Mouse (Mus musculus) frontal cortex, adult (tissue): ENCODE results near the gene Hoxc10.

Source experiments
- ATAC-seq: cut with Nextera tagmentation; 2 replicates; pipeline ENCODE4 v1.9.2; 2017; ENCODE audit warnings: mild to moderate bottlenecking, moderate library complexity, mixed read lengths; ENCODE audit not compliant: low TSS enrichment

Gene Hoxc10

GRCm38 (mm10) chr15:102990461-102991397 lies 24.1 kb downstream of the Hoxc10 start, which contains the start of gene Hoxc8:
TSS of gene Hoxc8 (plus strand) at chr15:102990607.
- no peak for ATAC-seq

DNA sequence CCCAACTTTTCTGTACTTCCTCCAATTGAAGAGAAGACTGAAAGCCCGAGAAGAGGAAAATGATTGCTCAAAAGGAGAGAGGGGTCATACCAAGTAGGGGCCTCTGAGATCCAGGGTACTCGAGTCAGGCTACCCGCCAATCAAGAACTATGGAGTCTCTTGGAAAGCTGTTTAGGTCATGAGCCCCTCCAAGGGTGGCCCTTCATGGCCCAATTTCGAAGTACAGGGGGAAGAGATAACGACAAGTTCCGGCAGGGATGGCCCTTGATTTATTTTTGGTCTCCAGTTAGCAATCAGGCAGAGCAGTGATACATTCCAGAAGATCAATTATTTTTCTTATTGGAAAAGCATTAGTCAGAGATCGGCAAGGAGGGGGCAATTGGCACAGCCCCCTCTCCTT lies 25.2 kb downstream of the Hoxc10 start:
- ATAC-seq: no peak

GRCm38 (mm10) chr15:102992206-102992605 lies 25.6 kb downstream of the Hoxc10 start:
- no peak for ATAC-seq

DNA sequence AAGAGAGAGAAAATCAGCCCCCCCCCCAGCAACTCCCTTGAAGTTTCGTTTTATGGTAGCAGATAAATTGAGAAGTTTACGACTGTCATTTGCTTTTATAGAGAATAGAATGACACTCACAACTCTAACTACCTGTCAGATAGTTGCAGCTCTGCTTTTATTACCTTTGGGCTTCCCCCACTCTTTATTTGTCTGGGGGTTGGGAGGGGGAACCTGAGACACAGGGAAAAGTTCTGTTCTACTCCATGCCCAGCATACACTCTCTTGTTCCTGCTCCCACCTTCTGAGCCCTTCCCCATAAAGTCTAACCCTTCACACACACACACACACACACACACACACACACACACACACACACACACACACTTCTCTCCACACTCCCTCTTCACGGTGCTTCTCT lies 26.3 kb downstream of the Hoxc10 start:
- no peak for ATAC-seq

DNA sequence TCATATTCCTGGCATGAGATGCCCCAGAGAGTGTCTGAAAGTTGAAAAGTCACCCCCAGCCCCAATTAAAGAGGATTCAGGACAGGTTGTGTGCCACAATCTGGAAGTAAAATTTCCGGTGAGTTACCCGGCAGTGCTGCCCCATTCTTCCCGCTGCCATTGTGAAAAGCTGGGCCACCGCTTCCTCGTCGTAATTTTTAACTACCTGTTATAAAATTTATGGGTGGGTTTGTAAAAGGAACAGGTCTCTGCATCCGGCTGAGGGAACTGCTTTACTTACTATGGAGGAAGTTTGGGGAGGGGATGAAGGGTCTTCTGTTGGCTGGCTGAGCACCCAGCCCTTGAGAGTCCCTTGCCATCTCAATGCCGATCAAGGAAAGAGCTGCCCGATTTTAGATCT lies 30.0 kb downstream of the Hoxc10 start:
- no peak for ATAC-seq

DNA sequence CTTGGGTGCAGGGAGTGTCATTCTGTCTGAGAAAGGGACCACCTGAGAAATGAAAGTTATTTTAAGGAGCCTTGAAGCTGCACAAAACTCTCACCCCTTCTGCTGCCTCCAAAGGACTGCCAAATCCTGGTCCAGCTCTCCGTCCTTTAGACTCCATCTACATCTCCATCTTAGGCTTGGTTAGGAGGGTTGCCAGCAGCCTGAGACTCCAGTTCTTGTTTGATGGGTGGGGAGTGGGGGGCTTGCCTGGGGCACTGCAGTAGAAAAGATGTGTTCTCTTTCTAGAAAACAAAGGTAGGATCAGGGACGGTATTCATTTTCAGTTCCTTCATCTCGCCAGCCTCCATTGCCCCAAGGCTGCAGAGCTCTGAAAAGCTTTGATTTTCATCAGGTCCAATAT lies 30.8 kb downstream of the Hoxc10 start:
- no peak for ATAC-seq

DNA sequence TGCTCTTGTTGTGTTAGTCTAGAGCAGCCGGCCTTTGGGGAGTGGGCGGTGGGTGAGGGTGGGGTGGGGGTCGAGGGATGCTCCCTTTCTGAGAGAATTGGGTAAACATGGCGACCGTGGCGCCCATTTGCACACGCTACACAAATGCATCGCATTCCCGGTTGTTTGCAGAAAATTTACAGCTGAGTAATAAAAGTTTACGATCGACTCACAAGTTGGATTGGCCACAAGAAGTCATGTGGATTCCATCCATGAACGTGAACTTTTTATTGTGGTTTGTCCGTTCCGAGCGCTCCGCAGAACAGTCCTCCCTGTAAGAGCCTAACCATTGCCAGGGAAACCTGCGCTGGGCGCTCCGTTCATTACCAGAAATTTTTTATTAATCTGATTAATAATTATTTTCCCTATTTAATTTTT lies 31.4 kb downstream of the Hoxc10 start, which contains the start of gene Hoxc6:
TSS of gene Hoxc6 (plus strand) at position 319 of the 417 bp plus-strand sequence.
- no peak for ATAC-seq

GRCm38 (mm10) chr15:102998608-102999182 lies 32.1 kb downstream of the Hoxc10 start:
- no peak for ATAC-seq

GRCm38 (mm10) chr15:102999183-102999831 lies 32.7 kb downstream of the Hoxc10 start:
- no peak for ATAC-seq

GRCm38 (mm10) chr15:102999955-103000354 lies 33.4 kb downstream of the Hoxc10 start:
- no peak for ATAC-seq

DNA sequence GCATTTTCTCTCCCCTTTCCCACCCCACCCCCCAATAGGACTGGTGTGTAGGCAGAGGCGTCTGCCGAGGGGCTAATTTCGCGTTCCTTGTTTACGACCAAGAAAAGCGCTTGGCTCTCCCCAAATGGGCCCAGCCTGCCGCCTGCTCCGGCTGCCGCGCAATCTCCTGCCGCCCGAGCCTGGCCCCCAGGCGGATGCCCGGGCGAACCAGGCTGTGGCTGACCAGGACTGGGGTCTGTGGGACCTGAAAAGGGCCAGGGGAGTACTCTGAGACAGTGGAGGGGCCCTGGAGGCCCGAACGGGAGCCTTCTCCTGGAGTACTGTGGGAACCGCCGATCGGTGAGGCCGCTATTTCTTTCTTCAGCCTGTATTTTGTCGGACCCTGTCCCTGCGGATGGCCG lies 33.9 kb downstream of the Hoxc10 start:
- ATAC-seq: no peak

DNA sequence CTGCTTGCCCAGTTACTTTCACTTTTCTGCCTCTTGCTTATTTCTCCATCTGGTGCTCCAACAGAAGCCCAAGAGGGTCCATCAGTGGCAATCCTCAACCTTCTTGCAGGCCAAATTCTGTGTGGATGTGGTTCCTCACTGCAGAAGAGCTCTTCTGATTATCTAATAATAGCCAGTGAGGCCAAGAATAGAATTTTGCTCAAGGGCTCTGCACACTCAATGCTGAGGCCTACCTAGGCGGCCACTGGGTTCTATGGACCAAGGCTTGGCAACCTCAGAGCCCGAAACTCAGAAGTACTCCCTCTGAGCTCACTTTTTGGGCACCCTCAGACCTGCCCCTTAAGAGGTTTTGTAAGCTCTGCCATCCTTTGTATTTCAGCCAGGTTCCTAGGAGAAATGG lies 34.8 kb downstream of the Hoxc10 start:
- no peak for ATAC-seq

- ATAC-seq: no peak
Measured at GRCm38 (mm10) chr15:103002156-103002555, 35.6 kb downstream of the Hoxc10 start.

- no peak for ATAC-seq
Measured at GRCm38 (mm10) chr15:103002821-103003448, 36.3 kb downstream of the Hoxc10 start.

GRCm38 (mm10) chr15:103005308-103005707 lies 38.7 kb downstream of the Hoxc10 start:
- no peak for ATAC-seq

GRCm38 (mm10) chr15:103005797-103006196 lies 39.2 kb downstream of the Hoxc10 start:
- no peak for ATAC-seq

- ATAC-seq: no peak
Measured at GRCm38 (mm10) chr15:103006326-103006725, 39.7 kb downstream of the Hoxc10 start.

- ATAC-seq: no peak
Measured at GRCm38 (mm10) chr15:103009265-103010111, 42.9 kb downstream of the Hoxc10 start.

- no peak for ATAC-seq
Measured at GRCm38 (mm10) chr15:103010112-103010846, 43.7 kb downstream of the Hoxc10 start.

DNA sequence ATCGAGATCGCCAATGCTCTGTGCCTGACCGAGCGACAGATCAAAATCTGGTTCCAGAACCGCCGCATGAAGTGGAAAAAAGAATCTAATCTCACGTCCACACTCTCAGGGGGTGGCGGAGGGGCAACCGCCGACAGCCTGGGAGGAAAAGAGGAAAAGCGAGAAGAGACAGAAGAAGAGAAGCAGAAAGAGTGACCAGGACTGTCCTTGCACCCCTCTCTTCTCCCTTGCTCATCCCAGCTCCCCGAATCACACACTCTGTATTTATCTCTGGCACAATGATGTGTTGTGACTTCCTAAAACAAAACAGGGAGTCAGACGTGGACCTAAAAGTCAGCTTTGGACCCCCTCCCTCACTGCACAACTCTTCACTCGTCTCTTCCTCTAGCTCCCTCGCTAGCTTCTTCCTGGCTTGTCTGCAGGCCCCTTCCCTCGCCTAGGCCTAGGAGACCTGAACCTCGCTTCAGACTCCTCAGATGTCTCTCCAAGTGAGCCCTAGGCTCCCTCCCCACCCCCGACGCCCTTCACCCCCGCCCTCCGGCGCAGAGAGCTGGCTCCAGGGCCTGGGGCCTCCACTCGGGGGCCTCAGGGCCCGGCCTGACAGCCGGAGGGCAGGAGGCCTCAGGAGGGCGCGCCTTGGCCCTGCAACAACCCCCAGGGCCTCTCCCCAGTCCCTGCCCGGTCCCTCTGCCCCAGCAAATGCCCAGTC lies 44.4 kb downstream of the Hoxc10 start:
- no peak for ATAC-seq
